Mouse (Mus musculus) neural tube, embryonic 13.5 days (tissue): ENCODE measurements around the gene Oca2. TPM values are rescaled to one million over a fixed set of nuclear protein-coding genes. Genes with fewer than 3 reads are reported as not detected.

ENCODE experiments used
- ATAC-seq: fragments of 200-750 bp; cut with Nextera tagmentation; 2 replicates; pipeline ENCODE4 v1.8.0; 2017; ENCODE audit warnings: low read depth, mild to moderate bottlenecking, moderate TSS enrichment, moderate library complexity
- H3K27ac ChIP-seq: fragments of 300-500 bp; sonication (generic); replicated peaks from 2 replicates; pipeline ENCODE4 v1.5.1; 2015; ENCODE audit warnings: moderate library complexity, mild to moderate bottlenecking, inconsistent platforms
- H3K27me3 ChIP-seq: fragments of 300-500 bp; sonication (generic); 2 replicates; pipeline ENCODE4 v1.6.1; 2015; ENCODE audit warnings: mild to moderate bottlenecking, inconsistent platforms
- H3K36me3 ChIP-seq: fragments of 300-500 bp; sonication (generic); 2 replicates; pipeline ENCODE4 v1.6.1; 2015; ENCODE audit warnings: mild to moderate bottlenecking, inconsistent platforms
- H3K4me1 ChIP-seq: fragments of 300-500 bp; sonication (generic); replicated peaks from 2 replicates; pipeline ENCODE4 v1.6.1; 2015; ENCODE audit warnings: inconsistent platforms
- H3K4me2 ChIP-seq: fragments of 300-500 bp; sonication (generic); 2 replicates; pipeline ENCODE4 v1.6.1; 2015; ENCODE audit warnings: inconsistent platforms, mild to moderate bottlenecking, moderate library complexity
- H3K4me3 ChIP-seq: fragments of 300-500 bp; sonication (generic); 2 replicates; pipeline ENCODE4 v1.5.1; 2015; ENCODE audit warnings: mild to moderate bottlenecking, inconsistent platforms
- H3K9ac ChIP-seq: fragments of 300-500 bp; sonication (generic); 2 replicates; pipeline ENCODE4 v1.6.1; 2015; ENCODE audit warnings: moderate library complexity, mild to moderate bottlenecking, inconsistent platforms
- H3K9me3 ChIP-seq: fragments of 300-500 bp; sonication (generic); 2 replicates; pipeline ENCODE4 v1.6.1; 2016; ENCODE audit warnings: inconsistent platforms
- WGBS: fragments of 180-500 bp; shearing (Covaris S2); methylation state at CpG from one replicate; pipeline ENCODE4 v1.1.7; 2015; 5-methylcytosine and 5-hydroxymethylcytosine counted together
- polyA plus RNA-seq: library from polyadenylated mRNA; unstranded; fragments of >200 nt; fragmentation: Nextera tagmentation; extraction: Ambion mirVana; gene quantifications from 2 replicates; pipeline ENCODE4 v1.2.1, GENCODE M21; 2015

Oca2 gene
- 0.28 and 0.48 TPM in 2 replicates for polyA plus RNA-seq

- no peak for ATAC-seq
- 58% methylated on average over 3 of the region's 3 CpGs for WGBS
- Histone ChIP-seq H3K9me3 (no peaks in the 10 kb centered on the region), H3K27ac (no peak within 1 kb of the TSS), H3K4me3 (no peak within 1 kb of the TSS), H3K4me1 (peaks cover 6% of the 10 kb centered on the region; the same call in 1 of the 2 replicates), H3K36me3 (no peaks in the 10 kb centered on the region), H3K4me2 (no peak within 1 kb of the TSS), H3K9ac (no peak within 1 kb of the TSS), H3K27me3 (no peaks in the 10 kb centered on the region)
These were observed at the start of gene Oca2 for GRCm38 (mm10) chr7:56239543-56239942. Gene Oca2 (plus strand): TSS chr7:56239760.

- Histone ChIP-seq H3K27ac (no peak overlapping the region), H3K9ac (no peak overlapping the region), H3K4me2 (no peak overlapping the region), H3K36me3 (peaks cover 74% of the 10 kb centered on the region), H3K4me3 (no peak overlapping the region), H3K27me3 (no peaks in the 10 kb centered on the region), H3K9me3 (no peaks in the 10 kb centered on the region), H3K4me1 (no peaks in the 10 kb centered on the region)
- no peak for ATAC-seq
- WGBS = 95% methylated on average over 6 of the region's 6 CpGs
These were observed 48.5 kb upstream of the Oca2 start for GRCm38 (mm10) chr7:56191041-56191440.

DNA sequence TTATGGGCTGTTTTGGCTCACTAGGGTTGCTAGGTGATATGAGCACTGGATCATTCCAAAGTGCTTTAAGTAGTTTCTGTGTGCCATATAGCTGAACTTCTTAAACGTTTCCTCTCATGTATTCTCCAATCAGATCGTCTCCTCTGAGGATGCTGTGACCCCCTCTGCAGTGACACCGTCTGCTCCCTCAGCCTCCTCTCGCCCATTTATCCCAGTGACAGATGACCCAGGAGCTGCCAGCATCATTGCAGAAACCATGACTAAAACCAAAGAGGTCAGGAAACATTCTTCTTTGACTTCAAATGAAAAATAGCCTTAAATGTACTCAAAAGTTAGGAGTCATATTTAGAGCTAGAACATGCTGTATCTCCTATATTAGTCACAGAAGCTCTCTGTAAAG lies 47.9 kb upstream of the Oca2 start:
- no peaks in the 10 kb centered on the region for H3K9me3 ChIP-seq
- H3K27ac ChIP-seq = no peak overlapping the region
- no peak overlapping the region for H3K9ac ChIP-seq
- no peaks in the 10 kb centered on the region for H3K4me1 ChIP-seq
- ATAC-seq = no peak
- peaks cover 74% of the 10 kb centered on the region for H3K36me3 ChIP-seq
- no peak overlapping the region for H3K4me3 ChIP-seq
- no peaks in the 10 kb centered on the region for H3K27me3 ChIP-seq
- no peak overlapping the region for H3K4me2 ChIP-seq
- WGBS = 71% methylated on average over 4 of the region's 4 CpGs

- Histone ChIP-seq H3K36me3 (peaks cover 89% of the 10 kb centered on the region), H3K4me2 (no peak overlapping the region), H3K27me3 (no peaks in the 10 kb centered on the region), H3K9ac (no peak overlapping the region), H3K9me3 (no peaks in the 10 kb centered on the region), H3K4me1 (no peaks in the 10 kb centered on the region), H3K27ac (no peak overlapping the region), H3K4me3 (no peak overlapping the region)
- WGBS = 94% methylated on average over 10 of the region's 10 CpGs
- ATAC-seq = no peak
These were observed 37.9 kb upstream of the Oca2 start for GRCm38 (mm10) chr7:56201483-56202218.

DNA sequence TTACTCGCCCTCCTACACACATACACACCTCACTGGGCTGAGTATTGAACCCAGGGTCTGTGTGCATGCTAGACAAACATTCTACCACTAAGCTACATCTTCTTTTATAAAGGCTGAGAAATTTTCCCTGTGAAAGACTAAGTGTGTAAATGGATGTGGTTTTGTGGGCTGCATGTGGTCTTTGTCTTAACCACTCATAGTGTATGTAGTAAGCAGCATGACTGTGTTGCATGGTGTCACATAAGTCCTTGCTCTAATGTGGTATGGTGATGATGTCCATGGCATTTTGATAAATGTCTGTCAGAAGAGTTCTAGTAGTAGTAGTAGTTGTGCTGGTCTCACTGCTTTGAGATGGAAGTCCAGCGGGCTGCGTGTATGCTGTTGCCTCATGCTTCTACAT lies 36.7 kb upstream of the Oca2 start:
- Histone ChIP-seq H3K27me3 (no peaks in the 10 kb centered on the region), H3K4me3 (no peak overlapping the region), H3K4me1 (no peaks in the 10 kb centered on the region), H3K4me2 (no peak overlapping the region), H3K27ac (no peak overlapping the region), H3K9ac (no peak overlapping the region), H3K36me3 (peaks cover 88% of the 10 kb centered on the region), H3K9me3 (no peaks in the 10 kb centered on the region)
- no peak for ATAC-seq
- WGBS = 94% methylated on average over 3 of the region's 3 CpGs

DNA sequence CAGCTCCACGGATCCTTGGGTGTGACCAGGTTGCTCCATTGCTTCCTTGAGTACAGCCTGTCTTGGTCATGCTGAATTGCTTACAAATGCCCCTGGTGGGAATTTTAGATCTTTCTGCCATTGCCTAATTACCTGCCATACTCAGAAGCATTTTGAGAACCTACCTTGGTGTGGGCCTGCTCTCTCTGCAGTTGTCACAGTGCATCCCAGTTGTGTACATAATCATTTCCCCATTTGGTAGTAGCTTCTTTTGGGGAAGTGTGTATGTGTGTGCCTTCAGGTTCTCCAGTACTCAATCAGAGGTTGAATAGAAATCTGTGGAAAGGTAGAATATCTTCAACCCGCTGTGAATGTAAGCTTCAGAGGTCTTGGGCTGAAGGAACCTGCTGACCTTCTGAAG lies 36.3 kb upstream of the Oca2 start:
- Histone ChIP-seq H3K9me3 (no peaks in the 10 kb centered on the region), H3K4me3 (no peak overlapping the region), H3K9ac (no peak overlapping the region), H3K27ac (no peak overlapping the region), H3K4me2 (no peak overlapping the region), H3K4me1 (no peaks in the 10 kb centered on the region), H3K27me3 (no peaks in the 10 kb centered on the region), H3K36me3 (peaks cover 86% of the 10 kb centered on the region)
- no peak for ATAC-seq
- 96% methylated on average over 2 of the region's 2 CpGs for WGBS

DNA sequence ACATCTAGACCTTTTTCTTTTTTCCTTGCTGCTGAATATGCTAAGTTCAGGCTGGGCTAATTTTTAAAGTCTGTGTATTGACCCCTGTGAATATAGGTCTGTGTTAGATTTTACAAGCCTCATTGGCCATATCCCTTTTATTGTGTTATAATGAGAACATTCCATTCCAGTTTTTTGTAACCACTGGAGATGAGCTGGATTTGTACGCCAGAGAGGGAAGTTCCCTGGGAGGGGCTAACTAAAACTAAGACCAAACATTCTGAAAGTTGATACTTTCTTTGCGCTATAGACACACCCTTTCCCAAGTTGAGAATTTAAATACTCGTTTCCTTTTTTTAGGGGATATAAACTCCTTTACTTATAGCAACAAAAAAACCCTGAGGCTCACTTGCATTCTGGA lies 34.7 kb upstream of the Oca2 start:
- H3K36me3 ChIP-seq = peaks cover 88% of the 10 kb centered on the region
- H3K4me2 ChIP-seq = no peak overlapping the region
- H3K9me3 ChIP-seq = no peaks in the 10 kb centered on the region
- no peak overlapping the region for H3K27ac ChIP-seq
- H3K4me3 ChIP-seq = no peak overlapping the region
- ATAC-seq = no peak
- no peak overlapping the region for H3K9ac ChIP-seq
- H3K4me1 ChIP-seq = no peaks in the 10 kb centered on the region
- WGBS = 60% methylated on average over 3 of the region's 3 CpGs
- no peaks in the 10 kb centered on the region for H3K27me3 ChIP-seq

DNA sequence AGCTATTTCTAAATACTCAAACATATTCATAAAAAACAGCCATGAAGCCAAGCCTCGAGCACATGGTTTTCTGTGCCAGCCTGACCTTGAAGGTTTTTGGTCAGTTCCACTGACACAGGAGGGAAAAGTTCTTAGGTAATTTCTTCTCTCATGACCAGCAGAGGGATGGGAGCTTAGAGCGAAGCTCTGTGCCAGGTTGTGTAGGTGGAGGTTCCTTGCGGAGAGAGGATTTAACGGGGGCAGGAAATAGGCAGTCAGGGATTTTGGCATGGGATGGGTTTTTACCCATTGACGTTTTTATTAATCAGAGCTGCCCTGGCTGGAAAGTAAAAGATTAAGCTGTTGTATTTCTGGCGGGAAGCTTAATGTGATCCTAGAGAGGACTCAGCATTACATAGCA lies 18.7 kb upstream of the Oca2 start:
- H3K4me1 ChIP-seq = no peaks in the 10 kb centered on the region
- H3K36me3 ChIP-seq = peaks cover 99% of the 10 kb centered on the region
- H3K9ac ChIP-seq = no peak overlapping the region

DNA sequence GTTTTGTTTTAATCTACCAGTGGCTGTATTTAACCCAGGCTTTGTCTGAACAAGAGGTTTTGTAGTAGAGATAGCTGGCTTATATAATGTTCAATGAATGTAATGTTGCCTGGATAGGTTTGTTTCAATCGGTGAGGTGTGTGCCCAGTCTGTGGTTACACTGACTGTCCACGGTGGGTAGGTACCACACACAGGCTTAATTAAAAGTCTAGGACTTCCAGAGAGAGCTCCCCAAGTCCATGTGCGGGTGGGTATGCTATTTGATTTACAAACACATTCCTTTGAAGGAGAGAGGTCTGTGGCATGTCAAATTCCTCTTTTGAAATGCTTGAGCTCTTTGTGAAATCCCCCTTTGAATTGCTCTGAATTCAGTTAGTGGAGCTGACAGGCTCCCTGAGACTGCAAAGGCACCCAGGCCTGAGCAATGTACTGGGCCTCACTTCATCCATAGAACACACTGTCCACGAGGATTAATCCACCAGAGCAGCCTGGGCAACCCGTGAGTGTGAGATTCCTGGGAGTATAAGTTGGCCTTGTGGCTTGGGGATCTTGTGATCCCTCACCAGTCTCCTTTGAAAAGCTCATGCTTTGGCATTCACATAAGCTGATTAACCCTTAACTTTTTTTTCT lies 3.7 kb upstream of the Oca2 start:
- H3K9me3 ChIP-seq = no peaks in the 10 kb centered on the region
- 42% methylated on average over 5 of the region's 5 CpGs for WGBS
- peaks cover 31% of the 10 kb centered on the region for H3K36me3 ChIP-seq
- H3K27ac ChIP-seq = no peak overlapping the region
- peaks cover 6% of the 10 kb centered on the region; the same call in 1 of the 2 replicates for H3K4me1 ChIP-seq
- no peak overlapping the region for H3K4me2 ChIP-seq
- no peaks in the 10 kb centered on the region for H3K27me3 ChIP-seq
- no peak overlapping the region for H3K9ac ChIP-seq
- H3K4me3 ChIP-seq = no peak overlapping the region
- no peak for ATAC-seq

More for the DNA sequence above, 18.7 kb upstream of the Oca2 start:
- ATAC-seq = no peak
- H3K4me3 ChIP-seq = no peak overlapping the region
- no peaks in the 10 kb centered on the region for H3K27me3 ChIP-seq
- WGBS = 93% methylated on average over 6 of the region's 6 CpGs
- H3K4me2 ChIP-seq = no peak overlapping the region
- H3K27ac ChIP-seq = no peak overlapping the region
- H3K9me3 ChIP-seq = no peaks in the 10 kb centered on the region

- peaks cover 6% of the 10 kb centered on the region; the same call in 1 of the 2 replicates for H3K4me1 ChIP-seq
- whole genome bisulfite sequencing = 83% methylated on average over 3 of the region's 3 CpGs
- no peaks in the 10 kb centered on the region for H3K27me3 ChIP-seq
- H3K4me3 ChIP-seq = no peak overlapping the region
- no peak for ATAC-seq
- H3K36me3 ChIP-seq = peaks cover 25% of the 10 kb centered on the region
- H3K4me2 ChIP-seq = no peak overlapping the region
- no peak overlapping the region for H3K9ac ChIP-seq
- no peaks in the 10 kb centered on the region for H3K9me3 ChIP-seq
- H3K27ac ChIP-seq = no peak overlapping the region
These were observed 2.9 kb upstream of the Oca2 start for GRCm38 (mm10) chr7:56236617-56237016.

GRCm38 (mm10) chr7:56254568-56254967 lies 15.0 kb downstream of the Oca2 start:
- Histone ChIP-seq H3K4me2 (no peak overlapping the region), H3K4me3 (no peak overlapping the region), H3K27ac (no peak overlapping the region), H3K4me1 (no peaks in the 10 kb centered on the region), H3K36me3 (no peaks in the 10 kb centered on the region), H3K27me3 (no peaks in the 10 kb centered on the region), H3K9ac (no peak overlapping the region), H3K9me3 (no peaks in the 10 kb centered on the region)
- 85% methylated on average over 10 of the region's 10 CpGs for WGBS
- no peak for ATAC-seq

GRCm38 (mm10) chr7:56257875-56258441 lies 18.4 kb downstream of the Oca2 start:
- Histone ChIP-seq H3K36me3 (no peaks in the 10 kb centered on the region), H3K9ac (no peak overlapping the region), H3K4me1 (no peaks in the 10 kb centered on the region), H3K27me3 (no peaks in the 10 kb centered on the region), H3K27ac (no peak overlapping the region), H3K4me3 (no peak overlapping the region), H3K4me2 (no peak overlapping the region), H3K9me3 (no peaks in the 10 kb centered on the region)
- 72% methylated on average over 3 of the region's 3 CpGs for WGBS
- no peak for ATAC-seq
